Mouse (Mus musculus): ENCODE results near the gene Ankrd11. TPM values are rescaled to one million over a fixed set of nuclear protein-coding genes. Genes with fewer than 3 reads are reported as not detected.

Gene Ankrd11
- total RNA-seq, 2 experiments from 2014 or later = 146 to 151 TPM

- intact Hi-C loops (cut with DNase I) = no loop called here
Measured at GRCm38 (mm10) chr8:122878231-122878630, 163.8 kb downstream of the Ankrd11 start.

GRCm38 (mm10) chr8:122875186-122875585 is 166.9 kb downstream of the Ankrd11 start:
- DNase-seq (ENCODE audit: low spot score in 2 of 2) = no peak
- intact Hi-C loops (cut with DNase I) = no loop called here

More at GRCm38 (mm10) chr8:122878231-122878630, 163.8 kb downstream of the Ankrd11 start:
- DNase-seq (ENCODE audit: low spot score in 2 of 2) = no peak

GRCm38 (mm10) chr8:122873171-122873570 is 168.9 kb downstream of the Ankrd11 start:
- intact Hi-C loops (cut with DNase I) = no loop called here

GRCm38 (mm10) chr8:122871663-122872062 is 170.4 kb downstream of the Ankrd11 start:
- intact Hi-C loops (cut with DNase I) = no loop called here
- no peak for DNase-seq (ENCODE audit: low spot score in 2 of 2)

More at GRCm38 (mm10) chr8:122873171-122873570, 168.9 kb downstream of the Ankrd11 start:
- no peak for DNase-seq (ENCODE audit: low spot score in 2 of 2)

- intact Hi-C loops (cut with DNase I) = no loop called here
- DNase-seq (ENCODE audit: low spot score in 2 of 2) = no peak
Measured at GRCm38 (mm10) chr8:122870377-122870863, 171.7 kb downstream of the Ankrd11 start.

- intact Hi-C loops (cut with DNase I) = no loop called here
- DNase-seq (ENCODE audit: low spot score in 2 of 2) = no peak
Measured at GRCm38 (mm10) chr8:122867982-122868381, 174.1 kb downstream of the Ankrd11 start.

- DNase-seq (ENCODE audit: low spot score in 2 of 2) = no peak
- intact Hi-C loops (cut with DNase I) = no loop called here
Measured at GRCm38 (mm10) chr8:122866231-122866630, 175.8 kb downstream of the Ankrd11 start.

GRCm38 (mm10) chr8:122865441-122865840 is 176.6 kb downstream of the Ankrd11 start:
- peak in 1 of 2 experiments; percentile 32 for DNase-seq (ENCODE audit: low spot score in 2 of 2)
- intact Hi-C loops (cut with DNase I) = no loop called here

- DNase-seq (ENCODE audit: low spot score in 2 of 2) = no peak
- intact Hi-C loops (cut with DNase I) = no loop called here
Measured at GRCm38 (mm10) chr8:122864719-122865129, 177.4 kb downstream of the Ankrd11 start.

GRCm38 (mm10) chr8:122859843-122860242 is 182.2 kb downstream of the Ankrd11 start:
- DNase-seq (ENCODE audit: low spot score in 2 of 2) = no peak
- intact Hi-C loops (cut with DNase I) = no loop called here

- DNase-seq (ENCODE audit: low spot score in 2 of 2) = no peak
- intact Hi-C loops (cut with DNase I) = no loop called here
Measured at GRCm38 (mm10) chr8:122856288-122856687, 185.8 kb downstream of the Ankrd11 start.

GRCm38 (mm10) chr8:122855123-122855522 is 187.0 kb downstream of the Ankrd11 start:
- DNase-seq (ENCODE audit: low spot score in 2 of 2) = no peak
- intact Hi-C loops (cut with DNase I) = no loop called here

GRCm38 (mm10) chr8:122854388-122854787 is 187.7 kb downstream of the Ankrd11 start:
- intact Hi-C loops (cut with DNase I) = no loop called here
- no peak for DNase-seq (ENCODE audit: low spot score in 2 of 2)

GRCm38 (mm10) chr8:122853340-122853771 is 188.7 kb downstream of the Ankrd11 start:
- intact Hi-C loops (cut with DNase I) = no loop called here
- DNase-seq (ENCODE audit: low spot score in 2 of 2) = peak; percentile 26 to 35

- intact Hi-C loops (cut with DNase I) = no loop called here
- no peak for DNase-seq (ENCODE audit: low spot score in 2 of 2)
Measured at GRCm38 (mm10) chr8:122852546-122852905, 189.6 kb downstream of the Ankrd11 start.

GRCm38 (mm10) chr8:122851692-122852545 is 190.2 kb downstream of the Ankrd11 start:
- DNase-seq (ENCODE audit: low spot score in 2 of 2) = no peak
- intact Hi-C loops (cut with DNase I) = no loop called here

GRCm38 (mm10) chr8:122850641-122851240 is 191.3 kb downstream of the Ankrd11 start:
- intact Hi-C loops (cut with DNase I) = no loop called here
- no peak for DNase-seq (ENCODE audit: low spot score in 2 of 2)

GRCm38 (mm10) chr8:122849152-122849910 is 192.7 kb downstream of the Ankrd11 start:
- no peak for DNase-seq (ENCODE audit: low spot score in 2 of 2)
- intact Hi-C loops (cut with DNase I) = no loop called here

- intact Hi-C loops (cut with DNase I) = no loop called here
- peak; percentile 37 to 53 for DNase-seq (ENCODE audit: low spot score in 2 of 2)
Measured at GRCm38 (mm10) chr8:122847829-122848561, 194.1 kb downstream of the Ankrd11 start, which contains the start of gene Cdh15. Gene Cdh15, plus strand, starts transcription at chr8:122847966.
